Mouse (Mus musculus) testis, adult 10 weeks (tissue): ENCODE results near the gene Ackr1. TPM values are rescaled to one million over a fixed set of nuclear protein-coding genes. Genes with fewer than 3 reads are reported as not detected.

Source experiments
- polyA plus RNA-seq: library from polyadenylated mRNA; stranded (reverse); fragments of 350-450 nt; fragmentation: Illumina TruSeq; extraction: RNeasy Lipid Tissue Mini Kit (QIAGEN cat#74804); gene quantifications from one replicate; pipeline ENCODE4 v1.2.3, GENCODE M21; 2014; ENCODE audit warnings: low read depth, low replicate concordance

Ackr1 gene
- polyA plus RNA-seq = not detected

GRCm38 (mm10) chr1:173333312-173334253 is at the start of gene Ackr1:
Gene Ackr1, minus strand, starts transcription at chr1:173333750.

DNA sequence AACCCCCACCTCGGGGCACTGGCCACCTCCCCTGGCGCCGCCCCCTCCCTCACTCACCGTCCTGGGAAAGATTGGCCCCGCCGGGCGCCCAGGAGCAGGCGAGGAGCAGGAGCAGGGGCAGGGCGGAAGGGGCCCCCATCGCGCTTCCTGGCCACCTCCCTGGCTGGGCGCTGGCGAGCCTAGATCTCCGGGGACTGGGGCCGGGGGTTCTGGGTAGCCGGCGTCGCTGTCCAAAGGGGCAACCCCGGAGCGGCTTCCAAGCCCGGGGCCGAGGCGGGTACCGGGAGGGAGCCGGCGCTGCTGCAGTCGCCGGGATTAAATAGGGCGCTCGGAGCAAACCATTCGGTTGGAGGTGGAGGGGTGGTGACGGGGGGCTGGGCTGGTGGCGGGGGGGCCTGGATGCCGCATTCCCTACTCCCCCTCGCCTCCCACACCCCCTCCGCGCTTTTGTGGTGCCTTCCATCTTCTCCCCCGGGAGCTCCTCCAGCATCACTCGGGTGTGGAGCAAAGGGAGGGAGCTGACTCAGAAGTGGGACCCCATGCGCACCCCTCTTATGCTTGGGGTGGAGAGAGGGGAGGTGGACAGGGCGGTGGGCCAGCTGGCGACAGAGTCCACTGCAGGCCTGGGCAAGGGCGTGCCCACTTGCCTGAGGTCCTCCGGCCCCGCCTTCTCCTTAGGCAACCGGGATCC is 34.0 kb upstream of the Ackr1 start, which contains the start of gene Cadm3:
Cadm3 (minus strand) TSS at position 340 of the 691 bp plus-strand sequence.

DNA sequence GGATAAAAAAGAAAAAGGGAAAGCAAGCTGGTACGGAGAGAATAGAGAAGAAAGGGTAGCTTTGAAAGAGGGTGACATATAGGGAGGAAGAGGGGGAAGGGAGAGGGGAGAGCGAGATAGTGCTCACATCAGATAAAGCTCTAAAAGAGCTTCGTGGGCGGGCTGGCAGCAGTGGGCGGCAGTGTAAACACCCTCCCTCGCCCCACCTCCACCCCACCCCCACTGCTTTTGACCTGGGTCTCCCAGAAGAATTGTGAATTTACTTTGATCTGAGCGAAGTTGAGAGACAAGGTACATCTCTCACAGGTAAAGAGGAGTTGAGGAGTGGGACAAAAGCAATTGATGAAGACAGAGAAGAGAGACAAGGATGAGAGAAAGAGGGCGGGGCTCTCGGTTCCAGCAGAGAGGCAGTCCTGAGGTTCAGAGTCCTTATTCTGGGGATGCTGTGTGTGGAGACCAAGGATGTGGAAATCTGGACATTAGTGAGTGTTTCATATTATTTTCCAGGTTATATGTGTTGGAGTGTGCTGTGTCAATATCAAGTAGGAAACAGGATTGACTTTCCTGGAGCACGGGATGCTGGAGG is 16.9 kb upstream of the Ackr1 start, which contains the start of gene Aim2:
Aim2 (plus strand) TSS at position 508 of the 586 bp plus-strand sequence.

Other genes starting within 250 kb of the Ackr1 start
- gene Olfr1408, start 196.4 kb downstream of the Ackr1 start, polyA plus RNA-seq = not detected
- gene Olfr1406, start 143.1 kb downstream of the Ackr1 start, polyA plus RNA-seq = not detected
- gene Olfr218, start 135.9 kb downstream of the Ackr1 start, polyA plus RNA-seq = not detected
- not detected for gene Olfr1404, start 121.4 kb downstream of the Ackr1 start, polyA plus RNA-seq
- gene Fcer1a, start 106.5 kb downstream of the Ackr1 start, polyA plus RNA-seq = not detected
- not detected for gene Olfr418, start 67.7 kb downstream of the Ackr1 start, polyA plus RNA-seq
- gene Mptx2, start 56.0 kb downstream of the Ackr1 start, polyA plus RNA-seq = not detected
- 0.69 TPM for gene Aim2, start 17.1 kb upstream of the Ackr1 start, polyA plus RNA-seq
- not detected for gene Cadm3, start 33.9 kb upstream of the Ackr1 start, polyA plus RNA-seq
- 0.38 TPM for gene Ifi206, start 157.3 kb upstream of the Ackr1 start, polyA plus RNA-seq
- gene Ifi214, start 202.2 kb upstream of the Ackr1 start, polyA plus RNA-seq = 0.80 TPM